In genomic region chr4:97926607-97927308, GRCm38 (mm10) we compare ENCODE assay signal across 8 mouse cellular contexts.
A peak's percentile ranks its signal among the peaks of the same experiment; 100 is the strongest.
DNase-seq lines count a peak whose midpoint lies in the region; ATAC-seq and TF ChIP-seq lines count a peak whose summit lies in the region.
"Had no signal": no experiment of that assay in that cellular context is flagged by ENCODE, and none has a peak within 500 bp of the region (broad histone marks: within the 10 kb centered on the region; RNA-seq: fewer than 3 reads in every experiment).

No protein-coding gene starts in this region.

- H3K4me3 ChIP-seq in hindbrain, embryonic 14.5 days (replicated peaks; ENCODE audit: low read length) = no peak overlapping the region
- H3K4me3 ChIP-seq in hindbrain, embryonic 12.5 days = no peak overlapping the region

- 0 out of 2 replicates have a peak overlapping the region, but pooled peaks have one; percentile 43 for H3K27ac ChIP-seq in hindbrain, embryonic 14.5 days
- no peak overlapping the region for H3K27ac ChIP-seq in hindbrain, embryonic 12.5 days

- 58% methylated on average over 5 of the region's 5 CpGs for WGBS in hindbrain, embryonic 14.5 days
- WGBS in hindbrain, embryonic 12.5 days = 82% methylated on average over 5 of the region's 5 CpGs

- in situ Hi-C loops in Patski (cut with MboI; ENCODE audit: low pct_unique_long_range_greater_than_20kb) = no loop called here

- no peaks in the 10 kb centered on the region for H3K9me3 ChIP-seq in hindbrain, embryonic 14.5 days (ENCODE audit: control insufficient read depth, low read length)
- H3K9me3 ChIP-seq in hindbrain, embryonic 12.5 days (replicated peaks) = no peaks in the 10 kb centered on the region

- no peak overlapping the region for H3K9ac ChIP-seq in hindbrain, embryonic 14.5 days
- H3K9ac ChIP-seq in hindbrain, embryonic 12.5 days = no peak overlapping the region

- peaks cover 36% of the 10 kb centered on the region for H3K4me1 ChIP-seq in hindbrain, embryonic 14.5 days (replicated peaks; ENCODE audit: control insufficient read depth, insufficient read depth, low read length)
- peaks cover 25% of the 10 kb centered on the region for H3K4me1 ChIP-seq in hindbrain, embryonic 12.5 days

- CTCF ChIA-PET in Patski (lab: Charles Lee) = no interaction called here

- H3K4me2 ChIP-seq in hindbrain, embryonic 14.5 days (replicated peaks) = no peak overlapping the region
- no peak overlapping the region for H3K4me2 ChIP-seq in hindbrain, embryonic 12.5 days (replicated peaks)

- peak; percentile 47 for ATAC-seq in hindbrain, embryonic 14.5 days (ENCODE audit: low FRiP score)
- ATAC-seq in hindbrain, embryonic 12.5 days (ENCODE audit: low FRiP score) = no peak
- peak; percentile 65 for ATAC-seq in Patski
- peak; percentile 66 for ATAC-seq in inflammation-experienced regulatory T-cells, adult 6 months

- no peak for TF ChIP-seq CTCF in Patski (IDR thresholded peaks at IDR 0.05)

- H3K36me3 ChIP-seq in hindbrain, embryonic 14.5 days (replicated peaks; ENCODE audit: control insufficient read depth, insufficient read depth) = no peaks in the 10 kb centered on the region
- H3K36me3 ChIP-seq in hindbrain, embryonic 12.5 days = no peaks in the 10 kb centered on the region

- POLR2A ChIA-PET in Patski (lab: Charles Lee) = no interaction called here

- H3K27me3 ChIP-seq in hindbrain, embryonic 14.5 days (ENCODE audit: control insufficient read depth, insufficient read depth, low read length) = no peaks in the 10 kb centered on the region
- H3K27me3 ChIP-seq in hindbrain, embryonic 12.5 days = no peaks in the 10 kb centered on the region
- no peaks in the 10 kb centered on the region for H3K27me3 ChIP-seq in Patski

- DNase-seq in hindbrain, embryonic 14.5 days (ENCODE audit: low spot score) = no peak
- peak; percentile 80 for DNase-seq in 416B (ENCODE audit: low read depth)
- DNase-seq in Patski (ENCODE audit: low read depth, low spot score) = peak; percentile 64
- no peak for DNase-seq in frontal cortex, postnatal 36 days (ENCODE audit: low spot score in 2 of 2)
- no peak for DNase-seq in embryo, embryonic 10 days (ENCODE audit: low spot score)
- DNase-seq: right cerebral cortex, adult 18-20 months had no signal

Comparison
In these comparisons a context has a peak if more than half of its experiments do, and no peak if none do; other contexts are left out.
1. DNase-seq: peak in 416B (single experiment) and Patski (single experiment); none in hindbrain, embryonic 14.5 days (single experiment), frontal cortex, postnatal 36 days (0 of 2) and embryo, embryonic 10 days (single experiment).